Mouse (Mus musculus) mouse trophoblast stem cell (cell line): ENCODE measurements at regions not wholly inside any gene's neighbourhood (a gene's known extent, or its start where the extent isn't known, plus 50 kb on each side); places are given as distances from the start of the nearest gene placed in this dataset.

Source experiments
- in situ Hi-C, 2 experiments: fragments of 300-500 bp; cut with MseI, MboI; formaldehyde crosslinking; loops; 2 replicates in 1 of 2; 3 replicates in 1 of 2; pipeline ENCODE4 v1.15.1; 2025

GRCm38 (mm10) chr13:56021716-56022115 is 114.4 kb downstream of the H2afy start:
- in situ Hi-C loops, result no loop called here

- in situ Hi-C loops, result no loop called here
Measured at GRCm38 (mm10) chr13:56014006-56014405, 122.2 kb downstream of the H2afy start.

GRCm38 (mm10) chr13:56010416-56010815 is 125.7 kb downstream of the H2afy start:
- in situ Hi-C loops, result no loop called here

GRCm38 (mm10) chr13:56006827-56007226 is 129.3 kb downstream of the H2afy start:
- in situ Hi-C loops, result no loop called here

- in situ Hi-C loops, result no loop called here
Measured at GRCm38 (mm10) chr13:56005746-56006145, 130.4 kb downstream of the H2afy start.

GRCm38 (mm10) chr13:56003724-56004393 is 132.3 kb downstream of the H2afy start:
- in situ Hi-C loops, result no loop called here

- in situ Hi-C loops, result no loop called here
Measured at GRCm38 (mm10) chr13:55995255-55995654, 140.9 kb downstream of the H2afy start.

GRCm38 (mm10) chr13:55994460-55994859 is 141.7 kb downstream of the H2afy start:
- in situ Hi-C loops, result no loop called here

GRCm38 (mm10) chr13:55992699-55993098 is 143.5 kb downstream of the H2afy start:
- in situ Hi-C loops, result no loop called here

GRCm38 (mm10) chr13:55991216-55991615 is 144.9 kb downstream of the H2afy start:
- in situ Hi-C loops, result no loop called here

GRCm38 (mm10) chr13:55990186-55990585 is 146.0 kb downstream of the H2afy start:
- in situ Hi-C loops, result no loop called here

- in situ Hi-C loops, result no loop called here
Measured at GRCm38 (mm10) chr13:55989401-55989800, 146.8 kb downstream of the H2afy start.

- in situ Hi-C loops, result no loop called here
Measured at GRCm38 (mm10) chr13:55985396-55985795, 149.4 kb upstream of the Pitx1 start.

GRCm38 (mm10) chr13:55984772-55985171 is 148.8 kb upstream of the Pitx1 start:
- in situ Hi-C loops, result no loop called here

- in situ Hi-C loops, result no loop called here
Measured at GRCm38 (mm10) chr13:55983851-55984250, 147.9 kb upstream of the Pitx1 start.

- in situ Hi-C loops, result no loop called here
Measured at GRCm38 (mm10) chr13:55981041-55981440, 145.0 kb upstream of the Pitx1 start.

GRCm38 (mm10) chr13:55977902-55978301 is 141.9 kb upstream of the Pitx1 start:
- in situ Hi-C loops, result no loop called here

- in situ Hi-C loops, result no loop called here
Measured at GRCm38 (mm10) chr13:55976911-55977381, 141.0 kb upstream of the Pitx1 start.

- in situ Hi-C loops, result loop anchor here in 1 of 2 experiments (25.0 kb wide), 1 partner anchor 212 kb away; no protein-coding TSS in a partner anchor
Measured at GRCm38 (mm10) chr13:55974105-55974504, 138.1 kb upstream of the Pitx1 start.

GRCm38 (mm10) chr13:55970687-55971086 is 134.7 kb upstream of the Pitx1 start:
- in situ Hi-C loops, result loop anchor here in 1 of 2 experiments (25.0 kb wide), 1 partner anchor 208 kb away; no protein-coding TSS in a partner anchor

- in situ Hi-C loops, result loop anchor here in 1 of 2 experiments (25.0 kb wide), 1 partner anchor 207 kb away; no protein-coding TSS in a partner anchor
Measured at GRCm38 (mm10) chr13:55969473-55969872, 133.5 kb upstream of the Pitx1 start.

GRCm38 (mm10) chr13:55967151-55967550 is 131.2 kb upstream of the Pitx1 start:
- in situ Hi-C loops, result loop anchor here in 1 of 2 experiments (25.0 kb wide), 1 partner anchor 205 kb away; no protein-coding TSS in a partner anchor

- in situ Hi-C loops, result loop anchor here in 1 of 2 experiments (25.0 kb wide), 1 partner anchor 201 kb away; no protein-coding TSS in a partner anchor
Measured at GRCm38 (mm10) chr13:55963005-55963620, 127.1 kb upstream of the Pitx1 start.
